Mouse (Mus musculus): ENCODE measurements around the gene Srpr. TPM values are rescaled to one million over a fixed set of nuclear protein-coding genes. Genes with fewer than 3 reads are reported as not detected.

The Srpr gene
- polyA plus RNA-seq, 1 experiment from 2014 or later: 94.2 TPM

- Histone ChIP-seq H3K9me3 (replicated peaks) (no peaks in the 10 kb centered on the region), H3K9ac (no peak overlapping the region), H3K36me3 (peaks cover 33% of the 10 kb centered on the region), H3K4me3 (no peak overlapping the region), H3K27me3 (peaks cover 5% of the 10 kb centered on the region), H3K4me1 (peaks cover under 1% of the 10 kb centered on the region; the same call in 1 of the 2 replicates), H3K4me2 (replicated peaks) (no peak overlapping the region), H3K27ac (no peak overlapping the region)
- 91% methylated on average over 4 of the region's 4 CpGs for WGBS
- ATAC-seq (ENCODE audit: low FRiP score): no peak
Measured at GRCm38 (mm10) chr9:35278451-35278850, 78.5 kb downstream of the Srpr start.

DNA sequence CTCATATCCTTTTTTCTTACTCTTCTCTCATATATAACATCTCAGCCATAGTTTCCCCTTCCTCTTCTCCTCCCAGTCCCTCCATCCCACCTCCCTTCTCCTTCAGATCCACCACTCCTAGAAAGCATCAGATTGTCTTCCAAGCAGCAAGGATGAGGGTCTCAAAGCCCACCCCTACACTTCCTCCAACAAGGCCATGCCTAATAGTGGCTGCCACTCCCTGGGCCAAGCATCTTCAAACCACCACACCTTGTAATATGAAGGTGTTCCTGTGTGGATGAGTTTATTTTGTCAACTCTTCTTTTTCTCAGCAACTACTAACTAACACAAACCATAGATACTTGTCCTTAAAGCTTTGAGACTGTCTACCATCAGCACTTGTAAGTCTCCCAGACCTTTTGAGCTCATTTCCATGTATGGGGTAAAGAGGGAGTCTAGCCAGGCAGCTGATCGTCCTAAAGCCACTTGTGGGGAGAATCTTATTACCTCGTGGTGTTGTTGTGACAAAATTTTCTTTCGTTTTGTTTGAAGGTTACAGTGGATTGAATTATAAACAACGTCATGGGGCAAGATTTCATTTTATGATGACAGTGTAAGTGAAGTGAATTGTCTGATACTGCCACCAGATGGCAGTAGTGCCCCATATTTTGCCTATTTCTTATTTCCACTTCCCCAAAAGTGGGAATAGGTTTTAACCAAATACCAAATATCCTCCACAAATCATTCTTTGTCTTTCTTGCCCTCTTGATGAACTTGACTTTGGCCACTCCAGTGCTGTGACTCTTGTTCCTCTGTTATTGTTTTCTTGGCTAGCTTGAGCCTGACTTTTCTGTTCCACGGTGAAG, 82.3 kb downstream of the Srpr start:
- peaks cover 40% of the 10 kb centered on the region for H3K27me3 ChIP-seq
- H3K9ac ChIP-seq: no peak overlapping the region
- no peak overlapping the region for H3K4me2 ChIP-seq (replicated peaks)
- peaks cover 9% of the 10 kb centered on the region for H3K36me3 ChIP-seq
- 19% methylated on average over 5 of the region's 5 CpGs for WGBS
- no peak overlapping the region for H3K27ac ChIP-seq
- no peak; the same call in 1 of the 2 replicates for ATAC-seq (ENCODE audit: low FRiP score)
- no peak overlapping the region for H3K4me3 ChIP-seq
- H3K4me1 ChIP-seq: peaks cover 4% of the 10 kb centered on the region; the same call in 1 of the 2 replicates
- H3K9me3 ChIP-seq (replicated peaks): no peaks in the 10 kb centered on the region

- Histone ChIP-seq H3K27me3 (peaks cover 46% of the 10 kb centered on the region), H3K27ac (no peak overlapping the region), H3K9me3 (replicated peaks) (no peaks in the 10 kb centered on the region), H3K36me3 (peaks cover 3% of the 10 kb centered on the region; the same call in 1 of the 2 replicates), H3K4me2 (replicated peaks) (no peak overlapping the region), H3K4me3 (no peak overlapping the region), H3K9ac (no peak overlapping the region), H3K4me1 (peaks cover 4% of the 10 kb centered on the region; the same call in 1 of the 2 replicates)
- no peak for ATAC-seq (ENCODE audit: low FRiP score)
- 61% methylated on average over 5 of the region's 5 CpGs for WGBS
Measured at GRCm38 (mm10) chr9:35282851-35283200, 82.9 kb downstream of the Srpr start.

DNA sequence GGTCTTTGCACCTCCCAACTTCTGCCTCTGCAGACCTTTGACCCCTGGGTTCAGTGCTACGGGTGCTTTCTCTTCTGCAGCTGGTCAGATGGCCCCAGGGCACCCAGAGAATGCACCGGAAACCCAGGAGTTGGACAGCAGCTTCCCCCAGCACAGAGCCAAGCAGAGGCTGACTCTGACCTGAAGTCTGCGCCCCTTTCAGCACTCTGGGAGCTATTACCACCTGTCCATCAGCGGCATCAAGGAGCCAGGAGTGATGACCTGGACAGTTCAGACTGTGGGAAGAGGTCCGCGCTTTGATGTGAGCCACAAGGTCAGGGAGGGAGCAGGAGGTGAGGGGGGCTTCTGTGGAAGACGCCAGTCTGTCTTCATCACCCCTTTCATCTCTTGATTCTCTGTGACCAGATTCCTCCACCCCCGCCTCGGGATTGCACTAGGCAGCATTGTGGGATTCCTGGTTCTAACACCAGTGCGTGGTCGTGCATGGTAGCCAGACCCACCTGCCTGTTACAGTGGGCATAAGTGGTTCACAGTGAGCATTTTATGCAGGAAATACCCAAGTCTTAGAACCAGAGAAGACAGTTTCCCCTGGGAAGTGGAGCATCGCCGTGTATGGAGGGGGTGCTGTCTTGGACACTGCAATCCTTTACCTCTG, 83.6 kb downstream of the Srpr start:
- Histone ChIP-seq H3K9ac (no peak overlapping the region), H3K4me3 (no peak overlapping the region), H3K4me2 (replicated peaks) (no peak overlapping the region), H3K4me1 (peaks cover 4% of the 10 kb centered on the region; the same call in 1 of the 2 replicates), H3K9me3 (replicated peaks) (no peaks in the 10 kb centered on the region), H3K36me3 (no peaks in the 10 kb centered on the region), H3K27ac (no peak overlapping the region), H3K27me3 (peaks cover 53% of the 10 kb centered on the region)
- WGBS: 51% methylated on average over 13 of the region's 13 CpGs
- ATAC-seq (ENCODE audit: low FRiP score): peak; percentile 55; the same call in 1 of the 2 replicates

DNA sequence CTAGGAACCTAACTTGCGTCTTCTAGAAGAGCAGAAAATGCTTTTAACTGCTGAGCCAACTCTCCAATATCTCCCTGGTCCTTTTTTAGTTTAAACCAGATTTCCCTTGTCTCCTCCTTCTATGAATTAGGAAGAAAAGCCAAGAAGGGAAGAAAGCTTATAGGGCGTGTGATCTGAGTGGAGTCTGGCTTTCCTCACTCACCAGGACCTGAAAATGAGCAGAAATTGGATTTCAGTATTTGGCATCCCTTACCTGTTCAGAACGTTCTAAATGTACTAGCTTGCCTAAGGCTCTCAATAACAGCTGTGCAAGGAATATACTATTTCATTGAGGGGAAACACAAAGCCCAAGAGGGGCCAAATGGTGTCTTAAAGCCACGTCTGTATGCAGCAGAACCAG, 84.4 kb downstream of the Srpr start:
- Histone ChIP-seq H3K9me3 (replicated peaks) (no peaks in the 10 kb centered on the region), H3K36me3 (no peaks in the 10 kb centered on the region), H3K27ac (no peak overlapping the region), H3K4me2 (replicated peaks) (no peak overlapping the region), H3K9ac (no peak overlapping the region), H3K4me1 (peaks cover 4% of the 10 kb centered on the region; the same call in 1 of the 2 replicates), H3K4me3 (no peak overlapping the region), H3K27me3 (peaks cover 61% of the 10 kb centered on the region)
- no peak for ATAC-seq (ENCODE audit: low FRiP score)
- 82% methylated on average over 4 of the region's 4 CpGs for WGBS

DNA sequence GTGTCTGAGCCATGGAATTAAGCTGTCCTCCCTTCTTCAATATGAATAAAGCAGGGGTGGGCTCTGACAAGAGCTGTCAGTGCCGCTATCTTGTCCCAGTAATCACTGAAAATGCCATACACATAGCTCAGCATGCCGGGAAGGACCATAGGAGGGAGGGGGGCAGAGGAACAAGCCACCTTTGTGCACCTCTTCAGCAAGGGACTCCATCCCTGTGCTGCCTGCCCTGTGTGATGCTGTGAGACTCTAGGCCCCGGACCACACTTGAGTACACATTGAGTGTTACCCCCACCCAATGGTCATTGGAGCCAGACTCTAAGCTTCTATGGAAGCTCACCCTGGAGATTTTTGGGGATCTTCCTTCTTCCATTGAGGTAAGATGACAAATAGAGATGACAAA, 86.4 kb downstream of the Srpr start:
- Histone ChIP-seq H3K27me3 (peaks cover 80% of the 10 kb centered on the region), H3K4me2 (replicated peaks) (no peak overlapping the region), H3K4me3 (no peak overlapping the region), H3K36me3 (no peaks in the 10 kb centered on the region), H3K4me1 (peaks cover 8% of the 10 kb centered on the region; the same call in 1 of the 2 replicates), H3K27ac (no peak overlapping the region), H3K9ac (no peak overlapping the region), H3K9me3 (replicated peaks) (no peaks in the 10 kb centered on the region)
- no peak for ATAC-seq (ENCODE audit: low FRiP score)
- WGBS: 75% methylated on average over 3 of the region's 3 CpGs

DNA sequence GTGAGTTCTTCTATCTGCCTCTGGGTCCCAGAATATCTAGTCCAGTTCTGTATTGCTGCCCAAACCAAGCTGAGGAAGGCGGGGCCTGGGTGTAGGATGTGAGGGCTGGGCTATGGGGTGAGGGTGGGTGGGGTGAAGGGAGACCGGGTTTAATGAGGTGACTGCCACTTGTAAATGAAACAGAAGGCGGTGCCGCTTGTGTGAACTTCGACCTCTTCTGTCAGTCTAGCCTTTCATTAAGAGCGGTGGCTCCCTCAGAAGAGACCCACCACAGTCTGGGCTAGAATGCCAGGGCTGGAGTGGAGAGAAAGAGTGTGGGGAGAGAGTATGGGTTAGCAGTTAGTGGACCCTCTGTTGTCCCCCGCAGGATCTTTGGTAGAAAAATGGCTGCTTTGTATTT, 90.0 kb downstream of the Srpr start:
- WGBS: 14% methylated on average over 7 of the region's 7 CpGs
- Histone ChIP-seq H3K27me3 (peaks cover 79% of the 10 kb centered on the region), H3K9ac (no peak overlapping the region), H3K4me3 (no peak overlapping the region), H3K4me2 (replicated peaks) (no peak overlapping the region), H3K36me3 (no peaks in the 10 kb centered on the region), H3K4me1 (peaks cover 3% of the 10 kb centered on the region; the same call in 1 of the 2 replicates), H3K27ac (no peak overlapping the region), H3K9me3 (replicated peaks) (no peaks in the 10 kb centered on the region)
- peak; percentile 67 for ATAC-seq (ENCODE audit: low FRiP score)

- peaks cover 75% of the 10 kb centered on the region for H3K27me3 ChIP-seq
- 92% methylated on average over 3 of the region's 3 CpGs for WGBS
- no peak overlapping the region for H3K4me2 ChIP-seq (replicated peaks)
- ATAC-seq (ENCODE audit: low FRiP score): no peak
- no peak overlapping the region for H3K9ac ChIP-seq
- H3K36me3 ChIP-seq: no peaks in the 10 kb centered on the region
- H3K9me3 ChIP-seq (replicated peaks): no peaks in the 10 kb centered on the region
- H3K4me1 ChIP-seq: peaks cover 3% of the 10 kb centered on the region; the same call in 1 of the 2 replicates
- H3K27ac ChIP-seq: no peak overlapping the region
- no peak overlapping the region for H3K4me3 ChIP-seq
Measured at GRCm38 (mm10) chr9:35290417-35290816, 90.4 kb downstream of the Srpr start.

DNA sequence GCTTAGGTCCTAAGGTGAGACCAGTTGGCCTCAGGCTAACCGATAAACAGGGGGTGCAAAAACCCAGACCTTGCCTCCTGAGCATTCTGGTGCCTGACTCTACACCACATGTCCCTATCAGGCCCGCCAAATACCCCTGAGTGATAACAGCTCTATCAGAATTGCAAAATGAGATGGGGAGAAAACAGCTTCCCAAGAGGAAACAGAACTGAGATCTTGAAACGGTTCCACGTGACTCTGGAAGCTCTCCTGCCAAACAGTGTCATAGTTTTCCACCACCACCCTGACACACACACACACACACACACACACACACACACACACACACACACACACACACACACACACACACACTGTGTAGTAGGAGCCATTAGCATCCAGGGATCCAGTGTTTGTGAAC, 90.9 kb downstream of the Srpr start:
- peaks cover 70% of the 10 kb centered on the region for H3K27me3 ChIP-seq
- ATAC-seq (ENCODE audit: low FRiP score): no peak
- no peaks in the 10 kb centered on the region for H3K9me3 ChIP-seq (replicated peaks)
- H3K36me3 ChIP-seq: no peaks in the 10 kb centered on the region
- no peak overlapping the region for H3K27ac ChIP-seq
- peaks cover 3% of the 10 kb centered on the region; the same call in 1 of the 2 replicates for H3K4me1 ChIP-seq
- H3K4me3 ChIP-seq: no peak overlapping the region
- H3K4me2 ChIP-seq (replicated peaks): no peak overlapping the region
- no peak overlapping the region for H3K9ac ChIP-seq
- WGBS: 83% methylated on average over 4 of the region's 4 CpGs

DNA sequence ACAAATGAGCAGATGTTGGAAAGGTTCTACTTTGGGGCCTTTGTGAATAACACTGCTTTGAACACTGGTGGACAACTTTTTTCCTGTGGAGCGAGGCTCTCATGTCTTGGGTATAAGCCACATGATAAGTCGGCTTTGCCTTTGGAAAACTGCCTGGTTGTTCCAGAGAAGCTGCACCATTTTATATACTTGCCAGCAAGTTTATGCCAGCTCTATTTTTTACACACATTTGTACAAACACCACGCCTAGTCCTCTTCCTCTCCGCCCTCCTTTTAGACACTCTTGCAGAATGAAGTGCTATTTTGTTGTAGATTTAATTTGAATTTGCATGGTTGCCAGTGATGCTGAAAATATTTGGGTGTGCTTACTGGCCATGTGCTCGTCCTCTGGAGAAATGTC, 93.5 kb downstream of the Srpr start:
- WGBS: 85% methylated on average over 5 of the region's 5 CpGs
- no peak overlapping the region for H3K27ac ChIP-seq
- no peaks in the 10 kb centered on the region; the same call in 1 of the 2 replicates for H3K9me3 ChIP-seq (replicated peaks)
- H3K36me3 ChIP-seq: no peaks in the 10 kb centered on the region
- H3K4me1 ChIP-seq: peaks cover 3% of the 10 kb centered on the region; the same call in 1 of the 2 replicates
- ATAC-seq (ENCODE audit: low FRiP score): no peak
- no peak overlapping the region for H3K4me3 ChIP-seq
- H3K9ac ChIP-seq: no peak overlapping the region
- H3K27me3 ChIP-seq: peaks cover 44% of the 10 kb centered on the region
- H3K4me2 ChIP-seq (replicated peaks): no peak overlapping the region

All from hindbrain, embryonic 12.5 days (tissue).